Mouse (Mus musculus) midbrain, embryonic 11.5 days (tissue): Measurements from ENCODE around the gene Rlbp1. TPM values are rescaled to one million over a fixed set of nuclear protein-coding genes. Genes with fewer than 3 reads are reported as not detected.

Source experiments
- ATAC-seq: fragments of 200-750 bp; cut with Nextera tagmentation; 2 replicates; pipeline ENCODE4 v1.8.0; 2017; ENCODE audit warnings: moderate TSS enrichment, moderate library complexity; ENCODE audit not compliant: low FRiP score
- DNase-seq: peaks from one replicate; pipeline ENCODE4 v3.0.0; 2015; ENCODE audit warnings: low spot score; ENCODE audit errors: missing footprints
- H3K27ac ChIP-seq: fragments of 300-500 bp; sonication (generic); 2 replicates; pipeline ENCODE4 v1.5.1; 2014; ENCODE audit warnings: low read depth, low read length
- H3K27me3 ChIP-seq: fragments of 300-500 bp; sonication (generic); 2 replicates; pipeline ENCODE4 v1.6.1; 2014; ENCODE audit warnings: mild to moderate bottlenecking, low read length, moderate library complexity, mixed read lengths; ENCODE audit not compliant: control insufficient read depth, insufficient read depth
- H3K36me3 ChIP-seq: fragments of 300-500 bp; sonication (generic); 2 replicates; pipeline ENCODE4 v1.6.1; 2014; ENCODE audit warnings: mild to moderate bottlenecking, low read length, moderate library complexity, mixed read lengths; ENCODE audit not compliant: control insufficient read depth, insufficient read depth
- H3K4me1 ChIP-seq: fragments of 300-500 bp; sonication (generic); 2 replicates; pipeline ENCODE4 v1.6.1; 2014; ENCODE audit warnings: low read length; ENCODE audit not compliant: control insufficient read depth, insufficient read depth
- H3K4me2 ChIP-seq: fragments of 300-500 bp; sonication (generic); 2 replicates; pipeline ENCODE4 v1.6.1; 2014; ENCODE audit warnings: mild to moderate bottlenecking, moderate library complexity
- H3K4me3 ChIP-seq: fragments of 300-500 bp; sonication (generic); 2 replicates; pipeline ENCODE4 v1.5.1; 2014; ENCODE audit warnings: low read depth, low read length
- H3K9ac ChIP-seq: fragments of 300-500 bp; sonication (generic); 2 replicates; pipeline ENCODE4 v1.6.1; 2014; ENCODE audit warnings: low read length
- H3K9me3 ChIP-seq: fragments of 300-500 bp; sonication (generic); 2 replicates; pipeline ENCODE4 v1.6.1; 2016; ENCODE audit warnings: low read length; ENCODE audit not compliant: control insufficient read depth
- WGBS: fragments of 180-500 bp; shearing (Covaris S2); extraction: QIAGEN DNeasy Blood & Tissue Kit; methylation state at CpG from one replicate; pipeline ENCODE4 v1.1.7; 2014; 5-methylcytosine and 5-hydroxymethylcytosine counted together
- polyA plus RNA-seq: library from polyadenylated mRNA; unstranded; fragments of >200 nt; fragmentation: Nextera tagmentation; extraction: Ambion mirVana; gene quantifications from 2 replicates; pipeline ENCODE4 v1.2.1, GENCODE M21; 2014

Gene Rlbp1
- polyA plus RNA-seq, 1 experiment from 2014 or later = 0.52 TPM

- no peaks in the 10 kb centered on the region for H3K36me3 ChIP-seq
- H3K4me1 ChIP-seq = peaks cover 3% of the 10 kb centered on the region
- H3K9ac ChIP-seq = no peak overlapping the region
- H3K4me3 ChIP-seq = no peak overlapping the region
- DNase-seq = peak; percentile 78
- WGBS = 71% methylated on average over 7 of the region's 7 CpGs
- H3K4me2 ChIP-seq = no peak overlapping the region
- ATAC-seq = no peak
- no peaks in the 10 kb centered on the region for H3K27me3 ChIP-seq
- H3K27ac ChIP-seq = no peak overlapping the region
- no peaks in the 10 kb centered on the region for H3K9me3 ChIP-seq
Observed at GRCm38 (mm10) chr7:79388671-79389206, 1.9 kb upstream of the Rlbp1 start.

DNA sequence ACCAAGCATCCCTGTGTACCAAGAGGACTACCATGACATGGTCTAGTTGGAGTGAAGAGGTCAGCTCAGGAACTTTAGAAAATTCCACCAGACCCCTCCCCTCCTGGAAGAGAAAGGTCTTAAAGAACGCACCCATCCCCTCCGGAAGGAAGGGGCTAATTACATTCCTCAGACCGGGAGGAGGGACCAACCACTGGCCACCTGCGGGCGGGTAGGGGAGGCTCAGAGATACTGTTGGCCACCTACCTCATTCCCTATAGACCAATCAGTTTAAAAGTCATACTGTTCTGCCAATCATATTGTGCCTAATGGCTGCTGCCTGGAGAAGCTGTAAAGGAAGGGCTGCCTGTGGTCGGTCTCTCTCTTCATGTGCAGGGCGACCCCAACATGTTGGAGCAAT is 1.1 kb upstream of the Rlbp1 start:
- H3K27ac ChIP-seq = no peak overlapping the region
- no peaks in the 10 kb centered on the region for H3K9me3 ChIP-seq
- H3K4me1 ChIP-seq = peaks cover 3% of the 10 kb centered on the region
- no peak overlapping the region for H3K9ac ChIP-seq
- no peak overlapping the region for H3K4me3 ChIP-seq
- H3K27me3 ChIP-seq = no peaks in the 10 kb centered on the region
- no peak overlapping the region for H3K4me2 ChIP-seq
- H3K36me3 ChIP-seq = no peaks in the 10 kb centered on the region
- DNase-seq (peak; percentile 33), ATAC-seq (no peak)
- 66% methylated on average over 7 of the region's 7 CpGs for WGBS

- no peak overlapping the region for H3K27ac ChIP-seq
- H3K4me3 ChIP-seq = no peak overlapping the region
- H3K4me1 ChIP-seq = no peaks in the 10 kb centered on the region
- no peaks in the 10 kb centered on the region for H3K36me3 ChIP-seq
- 69% methylated on average over 8 of the region's 8 CpGs for WGBS
- no peaks in the 10 kb centered on the region for H3K27me3 ChIP-seq
- no peak overlapping the region for H3K9ac ChIP-seq
- no peaks in the 10 kb centered on the region for H3K9me3 ChIP-seq
- H3K4me2 ChIP-seq = no peak overlapping the region
- DNase-seq (no peak), ATAC-seq (no peak)
Observed at GRCm38 (mm10) chr7:79387140-79387539, 292 bp upstream of the Rlbp1 start.

GRCm38 (mm10) chr7:79376516-79377275 is 10.2 kb downstream of the Rlbp1 start:
- no peak overlapping the region for H3K4me3 ChIP-seq
- DNase-seq (no peak), ATAC-seq (no peak)
- H3K27me3 ChIP-seq = no peaks in the 10 kb centered on the region
- no peaks in the 10 kb centered on the region for H3K4me1 ChIP-seq
- H3K9me3 ChIP-seq = no peaks in the 10 kb centered on the region
- no peaks in the 10 kb centered on the region for H3K36me3 ChIP-seq
- 87% methylated on average over 10 of the region's 10 CpGs for WGBS
- H3K27ac ChIP-seq = no peak overlapping the region
- H3K4me2 ChIP-seq = no peak overlapping the region
- H3K9ac ChIP-seq = no peak overlapping the region

- H3K9me3 ChIP-seq = no peaks in the 10 kb centered on the region
- WGBS = 69% methylated on average over 5 of the region's 5 CpGs
- H3K36me3 ChIP-seq = no peaks in the 10 kb centered on the region
- DNase-seq (no peak), ATAC-seq (no peak)
- H3K4me2 ChIP-seq = no peak overlapping the region
- H3K27me3 ChIP-seq = no peaks in the 10 kb centered on the region
- no peak overlapping the region for H3K9ac ChIP-seq
- H3K4me3 ChIP-seq = no peak overlapping the region
- no peaks in the 10 kb centered on the region for H3K4me1 ChIP-seq
- H3K27ac ChIP-seq = no peak overlapping the region
Observed at GRCm38 (mm10) chr7:79375594-79375993, 11.3 kb downstream of the Rlbp1 start.

GRCm38 (mm10) chr7:79374017-79374416 is 12.8 kb downstream of the Rlbp1 start:
- H3K27ac ChIP-seq = no peak overlapping the region
- DNase-seq (no peak), ATAC-seq (no peak)
- no peak overlapping the region for H3K4me3 ChIP-seq
- no peaks in the 10 kb centered on the region for H3K27me3 ChIP-seq
- H3K9ac ChIP-seq = no peak overlapping the region
- H3K4me1 ChIP-seq = no peaks in the 10 kb centered on the region
- H3K4me2 ChIP-seq = no peak overlapping the region
- H3K36me3 ChIP-seq = no peaks in the 10 kb centered on the region
- H3K9me3 ChIP-seq = no peaks in the 10 kb centered on the region

DNA sequence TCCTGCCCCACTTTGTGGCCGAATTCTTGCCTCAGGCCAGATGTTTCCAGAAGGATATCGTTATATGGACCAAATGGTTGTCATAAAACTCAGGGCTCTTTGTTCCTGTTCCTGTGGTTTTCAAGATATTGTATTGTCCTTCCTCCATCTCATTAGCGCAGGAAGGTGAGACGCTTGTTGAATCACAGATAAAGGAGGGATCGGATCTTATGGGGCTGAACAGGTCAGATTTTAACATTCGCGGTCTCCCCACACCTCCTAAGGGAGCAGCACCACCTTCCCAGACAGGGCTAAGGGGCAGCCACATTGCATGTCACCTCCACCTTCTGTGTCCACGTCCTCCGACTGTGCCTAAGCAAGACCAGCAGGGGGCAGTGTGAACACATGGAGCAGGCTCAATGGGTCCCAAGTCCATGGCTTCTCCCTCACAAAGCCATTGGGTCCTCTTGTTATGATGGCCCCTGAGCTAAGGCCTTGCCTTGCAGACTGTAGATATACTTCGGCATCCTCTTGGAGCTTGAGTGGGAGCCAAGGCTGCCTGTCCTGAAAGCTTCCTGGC is 15.4 kb downstream of the Rlbp1 start:
- H3K27me3 ChIP-seq = no peaks in the 10 kb centered on the region
- ATAC-seq = peak; percentile 77; the same call in 1 of the 2 replicates
- H3K36me3 ChIP-seq = no peaks in the 10 kb centered on the region
- H3K9me3 ChIP-seq = no peaks in the 10 kb centered on the region
- H3K9ac ChIP-seq = no peak overlapping the region
- peak; percentile 96 for DNase-seq
- no peak overlapping the region for H3K4me3 ChIP-seq
- H3K27ac ChIP-seq = no peak overlapping the region
- WGBS = 51% methylated on average over 10 of the region's 10 CpGs
- no peaks in the 10 kb centered on the region for H3K4me1 ChIP-seq
- H3K4me2 ChIP-seq = no peak overlapping the region

GRCm38 (mm10) chr7:79369416-79369815 is 17.4 kb downstream of the Rlbp1 start:
- Histone ChIP-seq H3K27me3 (no peaks in the 10 kb centered on the region), H3K9ac (no peak overlapping the region), H3K4me3 (no peak overlapping the region), H3K9me3 (no peaks in the 10 kb centered on the region), H3K36me3 (no peaks in the 10 kb centered on the region), H3K4me2 (no peak overlapping the region), H3K4me1 (no peaks in the 10 kb centered on the region), H3K27ac (no peak overlapping the region)
- DNase-seq = no peak
- no peak for ATAC-seq
- WGBS = 49% methylated on average over 4 of the region's 4 CpGs

- Histone ChIP-seq H3K4me2 (no peak overlapping the region), H3K27ac (no peak overlapping the region), H3K27me3 (no peaks in the 10 kb centered on the region), H3K4me1 (no peaks in the 10 kb centered on the region), H3K9me3 (no peaks in the 10 kb centered on the region), H3K9ac (no peak overlapping the region), H3K4me3 (no peak overlapping the region), H3K36me3 (no peaks in the 10 kb centered on the region)
- 84% methylated on average over 5 of the region's 5 CpGs for WGBS
- DNase-seq = no peak
- ATAC-seq = no peak
Observed at GRCm38 (mm10) chr7:79368664-79369063, 18.2 kb downstream of the Rlbp1 start.
